Mouse (Mus musculus) stomach, postnatal 0 days (tissue): ENCODE measurements at regions not wholly inside any gene's neighbourhood (a gene's known extent, or its start where the extent isn't known, plus 50 kb on each side); places are given as distances from the start of the nearest gene placed in this dataset.

ENCODE experiments used
- CTCF ChIP-seq: IDR thresholded peaks from 2 replicates; pipeline ENCODE4 v1.5.1; 2016; ENCODE audit warnings: antibody characterized with exemption, low read depth, mild to moderate bottlenecking, moderate library complexity
- EP300 ChIP-seq: optimal IDR thresholded peaks from 2 replicates; pipeline ENCODE3; 2016; ENCODE audit warnings: antibody characterized with exemption

DNA sequence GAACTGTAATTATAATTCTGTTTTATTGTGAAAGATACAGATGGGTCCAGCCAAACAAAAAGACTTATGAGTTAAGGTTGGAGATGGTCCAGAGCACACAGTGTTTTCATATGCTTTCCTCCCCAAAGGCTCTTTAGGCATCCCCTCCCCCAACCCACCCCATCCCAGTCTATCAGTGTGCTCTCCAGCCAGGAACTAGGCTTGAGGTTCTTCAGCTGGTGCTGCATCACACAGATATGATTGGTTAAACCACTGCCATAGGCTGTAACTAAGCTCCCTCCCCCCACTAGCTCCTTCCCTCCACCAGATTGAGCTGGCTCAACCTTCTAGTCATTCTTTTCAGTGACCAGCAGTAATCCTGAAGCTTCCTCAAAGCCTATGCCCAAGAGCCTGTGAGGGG lies 158.8 kb upstream of the Spats2l start:
- TF ChIP-seq CTCF (no peak), EP300 (no peak)
